Mouse (Mus musculus): ENCODE results near the gene Sap25. TPM values are rescaled to one million over a fixed set of nuclear protein-coding genes. Genes with fewer than 3 reads are reported as not detected.

Gene Sap25
- polyA plus RNA-seq, 1 experiment from 2014 or later: 9.0 TPM

DNA sequence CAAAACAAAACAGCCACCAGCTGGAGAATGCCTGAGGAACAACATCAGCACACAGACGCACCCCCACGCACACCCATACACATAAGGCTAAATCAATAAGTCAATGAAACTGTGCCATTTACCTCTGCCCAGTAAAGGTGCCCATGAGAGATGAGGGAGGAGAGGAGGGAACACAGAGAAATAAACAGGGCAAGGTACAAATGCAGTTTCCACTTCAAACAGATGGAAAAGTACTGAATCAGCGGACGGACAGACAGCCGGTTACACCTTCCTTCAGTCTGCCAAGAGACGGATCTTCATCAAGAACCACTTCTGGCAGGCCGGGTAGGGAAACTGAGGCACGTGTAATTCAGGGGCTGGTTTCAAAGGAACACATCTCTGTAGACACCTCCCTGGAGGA lies 33.7 kb downstream of the Sap25 start:
- H3K27me3 ChIP-seq: no peaks in the 10 kb centered on the region
- no peak overlapping the region for H3K4me3 ChIP-seq (replicated peaks)
- H3K9me3 ChIP-seq: no peaks in the 10 kb centered on the region
- no peak overlapping the region for H3K27ac ChIP-seq
- H3K4me1 ChIP-seq: peaks cover 8% of the 10 kb centered on the region
- peaks cover 19% of the 10 kb centered on the region for H3K36me3 ChIP-seq (replicated peaks)
- no peak overlapping the region for H3K4me2 ChIP-seq
- no peak overlapping the region for H3K9ac ChIP-seq
- WGBS: 97% methylated on average over 8 of the region's 8 CpGs
- no peak for ATAC-seq (ENCODE audit: low FRiP score)

DNA sequence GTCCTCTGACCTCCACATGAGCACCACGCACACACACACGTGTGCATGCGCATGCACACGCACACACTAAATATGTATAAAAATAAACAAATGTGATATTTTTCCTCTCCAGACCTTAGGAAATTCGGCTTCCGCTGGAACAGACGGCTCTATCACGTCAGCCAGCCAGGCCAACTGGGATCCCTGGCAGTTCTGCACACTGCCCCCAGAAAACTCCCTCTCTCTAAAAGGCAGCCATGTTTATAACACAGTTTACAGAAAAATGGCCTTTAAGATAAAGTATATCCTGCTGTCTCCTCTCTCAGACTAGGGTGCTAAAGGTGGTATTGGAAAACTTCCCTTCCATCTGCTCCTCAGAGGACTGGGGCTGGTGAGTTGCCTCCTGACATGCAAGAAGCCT lies 36.7 kb downstream of the Sap25 start:
- H3K9me3 ChIP-seq: no peaks in the 10 kb centered on the region
- H3K4me2 ChIP-seq: no peak overlapping the region
- ATAC-seq (ENCODE audit: low FRiP score): no peak
- WGBS: 96% methylated on average over 8 of the region's 8 CpGs
- H3K36me3 ChIP-seq (replicated peaks): peaks cover 29% of the 10 kb centered on the region
- peaks cover 12% of the 10 kb centered on the region for H3K4me1 ChIP-seq
- no peak overlapping the region for H3K9ac ChIP-seq
- H3K4me3 ChIP-seq (replicated peaks): no peak overlapping the region
- H3K27me3 ChIP-seq: no peaks in the 10 kb centered on the region
- H3K27ac ChIP-seq: no peak overlapping the region

DNA sequence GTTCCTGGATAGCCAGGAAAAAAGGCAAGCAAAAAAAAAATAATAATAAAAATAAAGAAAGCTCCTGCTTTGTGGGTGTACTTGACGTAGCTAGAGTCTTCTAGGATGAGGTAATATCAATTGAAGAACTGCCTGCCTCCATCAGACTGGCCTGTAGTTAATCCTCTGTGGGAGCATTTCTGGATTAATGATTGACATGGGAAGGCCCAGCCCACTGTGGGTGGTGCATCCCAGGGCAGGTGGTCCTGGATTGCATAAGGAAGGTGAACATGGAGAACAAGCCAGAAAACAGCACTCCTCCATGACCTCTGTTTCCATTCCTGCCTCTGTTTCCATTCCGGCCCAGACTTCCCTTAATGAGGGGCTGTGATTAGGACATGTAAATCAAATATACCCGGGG lies 37.6 kb downstream of the Sap25 start:
- H3K9ac ChIP-seq: no peak overlapping the region
- no peaks in the 10 kb centered on the region for H3K27me3 ChIP-seq
- H3K4me1 ChIP-seq: peaks cover 20% of the 10 kb centered on the region
- H3K4me3 ChIP-seq (replicated peaks): no peak overlapping the region
- H3K27ac ChIP-seq: no peak overlapping the region
- H3K9me3 ChIP-seq: no peaks in the 10 kb centered on the region
- no peak for ATAC-seq (ENCODE audit: low FRiP score)
- peaks cover 29% of the 10 kb centered on the region for H3K36me3 ChIP-seq (replicated peaks)
- H3K4me2 ChIP-seq: no peak overlapping the region
- WGBS: 79% methylated on average over 3 of the region's 3 CpGs

DNA sequence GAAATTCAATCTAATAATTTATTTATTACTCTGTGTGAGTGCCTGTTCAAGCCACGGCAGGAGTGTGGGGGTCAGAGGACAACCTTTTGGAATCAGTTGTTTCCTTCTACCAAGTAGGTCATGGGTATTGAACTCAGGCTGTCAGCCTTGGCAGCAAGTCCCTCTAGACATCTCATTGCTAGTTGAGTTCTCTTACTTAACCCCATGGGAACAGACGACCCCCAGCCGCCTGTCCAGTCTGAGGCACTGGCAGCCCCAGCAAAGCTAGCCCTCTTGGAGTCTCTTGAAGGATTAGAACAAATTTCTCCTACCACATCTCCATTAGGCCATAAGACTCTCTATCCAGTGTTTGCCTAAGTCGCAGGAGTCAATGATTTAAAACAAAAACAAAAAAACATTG lies 38.6 kb downstream of the Sap25 start:
- H3K36me3 ChIP-seq (replicated peaks): peaks cover 29% of the 10 kb centered on the region
- 86% methylated on average over 4 of the region's 4 CpGs for WGBS

DNA sequence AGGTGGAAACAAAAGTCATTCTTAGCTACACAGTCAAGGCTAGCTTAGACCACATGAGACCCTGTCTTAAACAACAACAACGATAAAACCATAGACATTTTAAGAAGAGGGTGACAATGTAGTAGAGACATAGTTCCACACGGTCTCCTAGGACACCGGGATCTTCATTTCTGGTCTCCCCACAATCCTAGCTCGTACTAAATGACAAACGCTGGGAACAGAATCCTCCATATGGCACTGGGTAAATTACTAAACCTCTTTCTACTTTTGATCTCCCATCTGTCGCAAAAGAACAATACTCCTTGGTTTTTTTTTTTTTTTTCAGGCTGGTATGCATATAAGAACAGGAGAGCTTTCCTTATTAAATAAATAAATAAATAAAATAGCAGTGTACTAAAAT lies 41.4 kb downstream of the Sap25 start:
- Histone ChIP-seq H3K27ac (no peak overlapping the region), H3K4me2 (peak overlapping the region; percentile 24; the same call in 1 of the 2 replicates), H3K9me3 (no peaks in the 10 kb centered on the region), H3K27me3 (peaks cover 16% of the 10 kb centered on the region; the same call in 1 of the 2 replicates), H3K4me1 (peaks cover 29% of the 10 kb centered on the region), H3K9ac (no peak overlapping the region), H3K4me3 (replicated peaks) (0 out of 2 replicates have a peak overlapping the region, but pooled peaks have one; percentile 8), H3K36me3 (replicated peaks) (peaks cover 16% of the 10 kb centered on the region)
- no peak for ATAC-seq (ENCODE audit: low FRiP score)
- WGBS: 77% methylated on average over 6 of the region's 6 CpGs

More for the DNA sequence above, 38.6 kb downstream of the Sap25 start:
- no peak overlapping the region for H3K27ac ChIP-seq
- no peak overlapping the region for H3K4me2 ChIP-seq
- ATAC-seq (ENCODE audit: low FRiP score): no peak
- H3K27me3 ChIP-seq: no peaks in the 10 kb centered on the region
- no peak overlapping the region for H3K9ac ChIP-seq
- H3K4me3 ChIP-seq (replicated peaks): no peak overlapping the region
- peaks cover 24% of the 10 kb centered on the region for H3K4me1 ChIP-seq
- no peaks in the 10 kb centered on the region for H3K9me3 ChIP-seq

DNA sequence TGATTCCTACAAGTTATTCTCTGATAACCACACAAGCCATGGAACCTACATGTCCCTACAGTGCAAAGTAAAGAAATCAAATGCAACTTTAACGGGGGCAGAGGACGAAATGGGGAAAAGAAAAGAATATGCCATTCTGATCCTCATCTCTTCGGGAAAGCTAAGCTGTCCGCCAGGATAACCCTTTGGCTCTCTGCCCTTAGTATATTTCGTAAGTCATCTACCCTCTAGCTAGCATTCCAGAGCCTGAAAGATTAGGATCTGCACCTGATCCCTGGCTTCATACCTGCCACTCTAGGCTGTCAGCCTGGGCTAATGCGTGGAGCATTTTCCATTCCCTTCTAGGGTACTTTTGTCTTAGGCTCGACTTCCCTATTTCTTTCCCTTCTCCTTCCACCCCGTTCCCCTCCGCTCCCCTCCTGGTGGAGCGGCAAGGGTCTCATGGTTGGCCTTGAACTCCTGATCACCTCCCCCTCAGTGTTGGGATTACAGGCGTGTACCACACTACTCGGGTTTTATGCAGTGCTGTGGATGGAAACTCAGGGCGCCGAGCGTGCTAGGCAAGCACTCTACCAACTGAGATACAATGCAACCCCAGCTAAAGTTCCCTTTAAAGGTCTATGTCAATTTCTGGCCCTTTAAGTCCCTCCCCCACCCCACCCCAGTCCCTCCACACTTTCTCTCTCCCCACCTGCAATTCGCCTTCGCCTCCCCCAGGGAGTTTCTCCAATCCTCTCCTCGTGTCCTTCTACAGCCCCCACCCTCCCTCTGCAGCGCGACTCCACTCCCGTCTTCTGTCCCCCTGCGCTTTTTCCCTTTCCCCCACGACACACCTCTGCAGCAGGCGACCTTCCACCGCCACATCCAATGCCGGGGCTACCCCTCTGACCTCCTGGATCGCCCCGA lies 42.5 kb downstream of the Sap25 start:
- ATAC-seq (ENCODE audit: low FRiP score): peak; percentile 14; the same call in 1 of the 2 replicates
- WGBS: 12% methylated on average over 28 of the region's 28 CpGs
- H3K27ac ChIP-seq: peak overlapping the region; percentile 74

DNA sequence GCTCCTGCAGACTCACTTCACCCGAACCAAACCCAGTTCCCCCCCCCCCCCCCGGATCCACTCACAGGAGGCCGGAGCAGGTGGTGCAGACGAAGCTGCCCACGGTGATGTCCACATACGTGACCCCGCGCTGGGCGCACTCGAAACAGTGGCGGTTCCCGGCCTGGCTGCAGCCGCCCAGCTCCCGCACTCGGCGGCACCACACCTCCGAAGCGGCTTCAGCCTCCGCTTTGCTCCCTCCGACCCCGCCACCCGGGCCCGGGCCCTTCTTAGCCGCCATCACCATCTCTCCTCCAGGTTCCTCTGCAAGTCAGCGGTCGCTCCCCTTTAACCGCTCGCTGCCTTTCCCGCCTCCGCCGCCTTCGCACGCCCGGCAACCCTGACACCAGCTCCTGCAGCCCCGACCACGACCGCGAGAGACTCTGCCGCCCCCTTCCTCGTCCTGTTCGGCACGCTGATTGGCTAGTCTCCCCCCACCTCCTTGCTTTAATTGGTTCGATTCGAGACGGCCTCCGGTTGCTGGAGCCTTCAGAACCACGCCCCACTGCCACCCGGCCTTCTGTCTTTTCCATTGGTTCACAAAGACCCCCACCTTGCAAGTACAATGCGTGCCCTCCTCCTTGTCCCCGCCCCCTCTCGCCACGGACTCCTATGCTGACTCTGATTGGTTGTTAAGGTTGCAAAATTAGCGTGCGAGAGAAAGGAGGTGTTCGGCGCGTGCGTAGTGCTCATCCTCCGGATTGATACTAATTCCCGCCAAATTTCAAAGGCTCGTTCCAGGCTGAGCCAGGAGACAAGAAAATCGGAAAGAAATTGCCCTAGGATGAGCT lies 43.4 kb downstream of the Sap25 start, which contains the start of gene Agfg2:
Agfg2 (minus strand) TSS at position 433 of the 830 bp plus-strand sequence.
- ATAC-seq (ENCODE audit: low FRiP score): peak; percentile 99
- H3K27ac ChIP-seq: peak within 1 kb of the TSS; percentile 74
- WGBS: under 1% methylated on average over 62 of the region's 62 CpGs
- no peaks in the 10 kb centered on the region for H3K9me3 ChIP-seq
- H3K4me2 ChIP-seq: peak within 1 kb of the TSS; percentile 96
- H3K36me3 ChIP-seq (replicated peaks): peaks cover 11% of the 10 kb centered on the region
- peak within 1 kb of the TSS; percentile 81 for H3K9ac ChIP-seq
- H3K4me1 ChIP-seq: peaks cover 29% of the 10 kb centered on the region
- H3K4me3 ChIP-seq (replicated peaks): peak within 1 kb of the TSS; percentile 77
- H3K27me3 ChIP-seq: peaks cover 16% of the 10 kb centered on the region; the same call in 1 of the 2 replicates

More for the DNA sequence above, 42.5 kb downstream of the Sap25 start:
- no peaks in the 10 kb centered on the region for H3K9me3 ChIP-seq
- peaks cover 16% of the 10 kb centered on the region; the same call in 1 of the 2 replicates for H3K27me3 ChIP-seq
- H3K4me3 ChIP-seq (replicated peaks): peak overlapping the region; percentile 77
- H3K36me3 ChIP-seq (replicated peaks): peaks cover 13% of the 10 kb centered on the region
- peak overlapping the region; percentile 81 for H3K9ac ChIP-seq
- H3K4me2 ChIP-seq: peak overlapping the region; percentile 96
- H3K4me1 ChIP-seq: peaks cover 29% of the 10 kb centered on the region

DNA sequence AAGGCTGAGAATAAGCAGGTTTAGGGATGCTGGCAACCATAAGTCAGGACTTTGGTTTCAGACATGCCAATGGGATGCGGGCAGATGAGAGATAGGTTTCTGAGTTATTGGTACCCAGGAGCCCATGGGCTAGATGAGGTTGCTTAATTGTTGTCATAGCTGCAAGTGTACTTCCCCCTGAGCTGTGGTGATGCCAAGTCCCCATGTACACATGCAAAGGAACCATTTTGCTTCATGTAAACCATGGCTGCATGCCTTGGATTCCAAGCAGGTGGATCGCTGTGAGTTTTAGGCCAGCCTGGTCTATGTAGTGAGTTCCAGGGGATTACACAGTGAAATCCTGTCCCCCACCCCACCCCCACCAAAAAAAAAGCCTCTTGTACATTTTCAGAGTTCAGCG lies 44.5 kb downstream of the Sap25 start:
- H3K27me3 ChIP-seq: peaks cover 16% of the 10 kb centered on the region; the same call in 1 of the 2 replicates
- no peak overlapping the region for H3K9ac ChIP-seq
- H3K27ac ChIP-seq: 0 out of 2 replicates have a peak overlapping the region, but pooled peaks have one; percentile 14
- H3K4me1 ChIP-seq: peaks cover 29% of the 10 kb centered on the region
- no peaks in the 10 kb centered on the region for H3K9me3 ChIP-seq
- no peak overlapping the region for H3K4me3 ChIP-seq (replicated peaks)
- no peak for ATAC-seq (ENCODE audit: low FRiP score)
- WGBS: 96% methylated on average over 3 of the region's 3 CpGs
- peaks cover 7% of the 10 kb centered on the region; the same call in 1 of the 2 replicates for H3K36me3 ChIP-seq (replicated peaks)
- no peak overlapping the region for H3K4me2 ChIP-seq

DNA sequence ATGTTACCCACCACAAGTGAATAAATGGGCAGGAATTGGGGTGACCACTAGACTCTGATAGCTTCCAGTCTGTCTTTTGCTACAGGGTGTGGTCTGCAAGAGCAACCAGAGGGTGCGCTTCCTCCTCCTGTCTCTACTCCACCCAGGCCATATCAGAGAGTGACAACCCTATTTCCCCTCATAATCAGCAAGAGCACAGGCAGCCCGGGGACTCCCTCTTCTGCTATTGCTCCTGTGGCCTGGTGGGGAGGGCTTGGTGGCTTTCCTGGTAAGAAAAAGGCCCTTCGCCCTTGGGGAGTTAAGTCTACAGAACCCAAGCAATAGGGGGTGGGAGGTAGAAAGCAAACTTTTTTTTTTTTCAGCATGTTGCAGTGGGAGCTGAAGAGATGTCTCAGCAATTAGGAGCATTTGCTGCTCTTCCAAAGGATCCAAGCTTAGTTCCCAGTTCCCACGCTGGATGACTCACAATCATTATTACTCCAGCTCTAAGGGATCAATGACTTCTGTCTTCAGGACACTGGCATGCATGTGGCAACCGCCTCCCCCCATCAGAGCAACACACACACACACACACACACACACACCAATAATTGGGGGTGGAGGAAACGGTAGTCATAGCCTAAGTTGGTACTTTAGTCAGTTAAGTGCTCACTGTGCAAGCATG lies 45.1 kb downstream of the Sap25 start:
- peaks cover 4% of the 10 kb centered on the region; the same call in 1 of the 2 replicates for H3K36me3 ChIP-seq (replicated peaks)
- no peak overlapping the region for H3K4me2 ChIP-seq
- H3K27ac ChIP-seq: 0 out of 2 replicates have a peak overlapping the region, but pooled peaks have one; percentile 31
- peaks cover 29% of the 10 kb centered on the region for H3K4me1 ChIP-seq
- peaks cover 16% of the 10 kb centered on the region; the same call in 1 of the 2 replicates for H3K27me3 ChIP-seq
- H3K9me3 ChIP-seq: no peaks in the 10 kb centered on the region
- no peak overlapping the region for H3K4me3 ChIP-seq (replicated peaks)
- no peak overlapping the region for H3K9ac ChIP-seq
- ATAC-seq (ENCODE audit: low FRiP score): no peak
- 85% methylated on average over 6 of the region's 6 CpGs for WGBS

DNA sequence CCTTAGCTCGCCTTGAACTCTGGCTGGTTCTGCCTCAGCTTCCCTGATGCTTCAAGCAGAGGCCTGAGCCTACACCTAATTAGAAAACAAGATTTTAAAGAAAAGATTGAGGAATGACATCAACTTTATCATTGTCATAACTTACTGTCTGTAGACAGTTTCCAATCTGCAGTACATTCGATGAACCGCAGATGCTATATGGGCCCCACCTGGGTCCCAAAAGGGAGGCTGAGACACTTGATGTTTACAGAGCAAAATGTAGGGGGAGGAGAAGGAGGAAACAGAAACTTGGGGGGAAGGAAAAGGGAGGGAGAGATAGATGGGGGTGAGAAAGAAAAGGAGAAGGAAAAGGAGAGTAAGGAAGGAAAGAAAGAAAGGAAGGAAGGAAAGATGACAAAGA lies 48.8 kb downstream of the Sap25 start:
- Histone ChIP-seq H3K36me3 (replicated peaks) (no peaks in the 10 kb centered on the region), H3K27ac (no peak overlapping the region), H3K27me3 (peaks cover 16% of the 10 kb centered on the region; the same call in 1 of the 2 replicates), H3K9me3 (no peaks in the 10 kb centered on the region), H3K4me3 (replicated peaks) (no peak overlapping the region), H3K9ac (no peak overlapping the region), H3K4me2 (no peak overlapping the region), H3K4me1 (peaks cover 7% of the 10 kb centered on the region)
- 92% methylated on average over 3 of the region's 3 CpGs for WGBS
- no peak for ATAC-seq (ENCODE audit: low FRiP score)

DNA sequence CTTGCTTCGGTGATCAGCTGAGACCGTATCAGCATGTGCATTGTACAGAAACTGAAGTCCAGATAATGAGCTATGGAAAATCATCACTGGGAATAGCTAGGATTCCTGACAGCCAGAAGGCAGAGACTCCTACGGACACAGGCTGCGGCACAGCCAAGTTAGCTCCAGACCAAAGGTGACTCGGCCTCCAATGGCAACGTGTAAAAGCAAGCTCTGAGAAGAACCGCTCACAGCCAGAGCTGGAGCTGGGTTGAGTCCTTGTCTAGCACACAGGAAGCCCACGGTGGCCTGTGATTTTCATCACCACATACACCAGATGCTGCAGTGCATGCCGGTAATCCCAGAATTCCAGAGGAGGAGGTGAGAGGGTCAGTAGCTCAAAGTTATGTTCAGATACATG lies 49.4 kb downstream of the Sap25 start:
- Histone ChIP-seq H3K4me1 (0 out of 2 replicates have a peak, but pooled peaks cover 3% of the 10 kb centered on the region), H3K4me3 (replicated peaks) (no peak overlapping the region), H3K9me3 (no peaks in the 10 kb centered on the region), H3K4me2 (no peak overlapping the region), H3K27me3 (peaks cover 14% of the 10 kb centered on the region; the same call in 1 of the 2 replicates), H3K9ac (no peak overlapping the region), H3K36me3 (replicated peaks) (no peaks in the 10 kb centered on the region), H3K27ac (no peak overlapping the region)
- no peak for ATAC-seq (ENCODE audit: low FRiP score)
- 73% methylated on average over 9 of the region's 9 CpGs for WGBS

Data from forebrain, embryonic 12.5 days (tissue).